Mouse (Mus musculus): ENCODE results near the gene Snx9. TPM values are rescaled to one million over a fixed set of nuclear protein-coding genes. Genes with fewer than 3 reads are reported as not detected.

The Snx9 gene
- total RNA-seq, 2 experiments from 2014 or later = 21.5 to 22.4 TPM

GRCm38 (mm10) chr17:5929031-5929430, 87.9 kb downstream of the Snx9 start:
- no peak for DNase-seq

- DNase-seq = no peak
Observed at GRCm38 (mm10) chr17:5932161-5932560, 91.0 kb downstream of the Snx9 start.

GRCm38 (mm10) chr17:5934554-5935324, 93.6 kb downstream of the Snx9 start:
- peak; percentile 82 for DNase-seq

- no peak for DNase-seq
Observed at GRCm38 (mm10) chr17:5935680-5936079, 94.6 kb downstream of the Snx9 start.

GRCm38 (mm10) chr17:5936276-5936675, 95.1 kb downstream of the Snx9 start:
- DNase-seq = no peak

- no peak for DNase-seq
Observed at GRCm38 (mm10) chr17:5937441-5937840, 96.3 kb downstream of the Snx9 start.

- DNase-seq = no peak
Observed at GRCm38 (mm10) chr17:5939871-5940270, 98.7 kb downstream of the Snx9 start.

GRCm38 (mm10) chr17:5940792-5941191, 99.7 kb downstream of the Snx9 start:
- peak; percentile 82 for DNase-seq

GRCm38 (mm10) chr17:5941230-5942043, 100.3 kb downstream of the Snx9 start, which contains the start of gene Synj2:
Synj2 (plus strand) TSS chr17:5941280.
- DNase-seq = peak; percentile 64

- DNase-seq = no peak
Observed at GRCm38 (mm10) chr17:5942156-5942555, 101.0 kb downstream of the Snx9 start.

- no peak for DNase-seq
Observed at GRCm38 (mm10) chr17:5943053-5943452, 101.9 kb downstream of the Snx9 start.

- DNase-seq = no peak
Observed at GRCm38 (mm10) chr17:5947039-5947438, 105.9 kb downstream of the Snx9 start.

GRCm38 (mm10) chr17:5952455-5952854, 111.3 kb downstream of the Snx9 start:
- DNase-seq = peak; percentile 2

- no peak for DNase-seq
Observed at GRCm38 (mm10) chr17:5956350-5957000, 115.3 kb downstream of the Snx9 start.

GRCm38 (mm10) chr17:5957097-5957496, 116.0 kb downstream of the Snx9 start:
- no peak for DNase-seq

- DNase-seq = no peak
Observed at GRCm38 (mm10) chr17:5958229-5958628, 117.1 kb downstream of the Snx9 start.

- no peak for DNase-seq
Observed at GRCm38 (mm10) chr17:5958636-5959035, 117.5 kb downstream of the Snx9 start.

GRCm38 (mm10) chr17:5959096-5959495, 118.0 kb downstream of the Snx9 start:
- DNase-seq = no peak

GRCm38 (mm10) chr17:5959802-5960201, 118.7 kb downstream of the Snx9 start:
- peak; percentile 35 for DNase-seq

- DNase-seq = no peak
Observed at GRCm38 (mm10) chr17:5963766-5964165, 122.6 kb downstream of the Snx9 start.

GRCm38 (mm10) chr17:5965084-5965781, 124.1 kb downstream of the Snx9 start:
- DNase-seq = no peak

- DNase-seq = no peak
Observed at GRCm38 (mm10) chr17:5966706-5967105, 125.6 kb downstream of the Snx9 start.

Measured in gastrocnemius, postnatal 25 days (tissue).